Mouse (Mus musculus) MEL (cell line): ENCODE results near the gene Itpripl2. TPM values are rescaled to one million over a fixed set of nuclear protein-coding genes. Genes with fewer than 3 reads are reported as not detected.

ENCODE experiments used
- DNase-seq: peaks from one replicate; pipeline ENCODE4 v3.0.0; 2011; ENCODE audit warnings: low read depth, low spot score
- H3K27ac ChIP-seq: 2 replicates; pipeline ENCODE4 v1.5.1; 2012; ENCODE audit warnings: low read depth, mild to moderate bottlenecking, control low read depth, low read length, moderate library complexity; ENCODE audit not compliant: control insufficient read depth
- H3K27me3 ChIP-seq, 2 experiments: fragments of 150-350 bp in 1 of 2; sonication (generic) in 1 of 2; 2 replicates each; pipeline ENCODE4 v1.6.1; 2012; ENCODE audit warnings: low read length in 2 of 2, mild to moderate bottlenecking in 2 of 2, improper control_type of control experiment in 1 of 2, moderate library complexity in 1 of 2; ENCODE audit not compliant: insufficient read depth in 2 of 2, control insufficient read depth in 1 of 2
- H3K36me3 ChIP-seq, 2 experiments: 2 replicates each; pipeline ENCODE4 v1.6.1; 2012 to 2014; ENCODE audit warnings: low read length in 2 of 2, improper control_type of control experiment in 1 of 2, inconsistent platforms in 1 of 2, mild to moderate bottlenecking in 1 of 2; ENCODE audit not compliant: insufficient read depth in 2 of 2, control insufficient read depth in 1 of 2
- H3K4me1 ChIP-seq, 2 experiments: fragments of 150-350 bp in 1 of 2; sonication (generic) in 1 of 2; 2 replicates each; pipeline ENCODE4 v1.6.1; 2012; ENCODE audit warnings: low read length in 2 of 2, improper control_type of control experiment in 1 of 2, mild to moderate bottlenecking in 1 of 2; ENCODE audit not compliant: insufficient read depth in 2 of 2, control insufficient read depth in 1 of 2
- H3K4me3 ChIP-seq, 2 experiments: fragments of 150-350 bp in 1 of 2; sonication (generic) in 1 of 2; 2 replicates each; pipeline ENCODE4 v1.5.1; 2012; ENCODE audit warnings: low read depth in 2 of 2, low read length in 2 of 2, mild to moderate bottlenecking in 2 of 2, moderate library complexity in 2 of 2, control low read depth in 1 of 2, improper control_type of control experiment in 1 of 2; ENCODE audit not compliant: control insufficient read depth in 1 of 2, insufficient read depth in 1 of 2
- H3K79me2 ChIP-seq: 2 replicates; pipeline ENCODE4 v1.6.1; 2012; ENCODE audit warnings: mild to moderate bottlenecking, low read length, moderate library complexity; ENCODE audit not compliant: control insufficient read depth, poor library complexity, insufficient read depth
- H3K9ac ChIP-seq: 2 replicates; pipeline ENCODE4 v1.6.1; 2012; ENCODE audit warnings: low read depth, mild to moderate bottlenecking, control low read depth, low read length, moderate library complexity; ENCODE audit not compliant: control insufficient read depth, poor library complexity, severe bottlenecking
- H3K9me3 ChIP-seq: fragments of 150-350 bp; sonication (generic); replicated peaks from 2 replicates; pipeline ENCODE4 v1.6.1; 2012; ENCODE audit warnings: mild to moderate bottlenecking, low read length, improper control_type of control experiment, moderate library complexity; ENCODE audit not compliant: insufficient read depth
- BHLHE40 ChIP-seq: IDR thresholded peaks from 2 replicates; pipeline ENCODE4 v1.6.1; 2012; ENCODE audit warnings: low read depth, mild to moderate bottlenecking, inconsistent platforms, low read length, improper control_type of control experiment, borderline replicate concordance
- CHD1 ChIP-seq: IDR thresholded peaks from 2 replicates; pipeline ENCODE4 v1.6.1; 2012; ENCODE audit warnings: low read depth, mild to moderate bottlenecking, inconsistent platforms, low read length, improper control_type of control experiment
- CHD2 ChIP-seq: IDR thresholded peaks from 2 replicates; pipeline ENCODE4 v1.6.1; 2011; ENCODE audit warnings: low read length, improper control_type of control experiment
- E2F4 ChIP-seq: IDR thresholded peaks from 2 replicates; pipeline ENCODE4 v1.6.1; 2011; ENCODE audit warnings: low read depth, low read length, improper control_type of control experiment, borderline replicate concordance
- EP300 ChIP-seq, 2 experiments: IDR thresholded peaks; 2 replicates each; pipeline ENCODE4 v1.6.1; 2011; ENCODE audit warnings: improper control_type of control experiment in 2 of 2, low read length in 2 of 2, low read depth in 1 of 2, mild to moderate bottlenecking in 1 of 2
- GABPA ChIP-seq: IDR thresholded peaks from 2 replicates; pipeline ENCODE4 v1.6.1; 2012; ENCODE audit warnings: low read depth, mild to moderate bottlenecking, inconsistent platforms, low read length, improper control_type of control experiment, moderate library complexity
- GATA1 ChIP-seq: IDR thresholded peaks from 2 replicates; pipeline ENCODE4 v1.6.1; 2011; ENCODE audit warnings: low read depth, low read length, improper control_type of control experiment
- JUND ChIP-seq: IDR thresholded peaks from 2 replicates; pipeline ENCODE4 v1.6.1; 2011; ENCODE audit warnings: low read depth, mild to moderate bottlenecking, improper control_type of control experiment, low read length
- KAT2A ChIP-seq: conservative IDR thresholded peaks from 2 replicates; pipeline ENCODE4 v1.6.1; 2012; ENCODE audit warnings: low read depth, low read length, improper control_type of control experiment, inconsistent platforms
- MAFK ChIP-seq: IDR thresholded peaks from 2 replicates; pipeline ENCODE4 v1.6.1; 2011; ENCODE audit warnings: low read depth, mild to moderate bottlenecking, low read length, improper control_type of control experiment, borderline replicate concordance
- MAX ChIP-seq: IDR thresholded peaks from 2 replicates; pipeline ENCODE4 v1.6.1; 2011; ENCODE audit warnings: low read length, improper control_type of control experiment
- MYB ChIP-seq: IDR thresholded peaks from 2 replicates; pipeline ENCODE4 v1.6.1; 2011; ENCODE audit warnings: mild to moderate bottlenecking, low read depth, low read length, improper control_type of control experiment
- NELFE ChIP-seq: IDR thresholded peaks from 2 replicates; pipeline ENCODE4 v1.6.1; 2011; ENCODE audit warnings: low read depth, low read length, improper control_type of control experiment
- POLR2AphosphoS5 ChIP-seq: IDR thresholded peaks from 2 replicates; pipeline ENCODE4 v1.6.1; 2012; ENCODE audit warnings: low read depth, borderline replicate concordance, mild to moderate bottlenecking, inconsistent platforms, low read length, moderate library complexity, mixed read lengths
- RCOR1 ChIP-seq: IDR thresholded peaks from 2 replicates; pipeline ENCODE4 v1.6.1; 2012; ENCODE audit warnings: low read depth, mild to moderate bottlenecking, inconsistent platforms, low read length, improper control_type of control experiment
- SIN3A ChIP-seq: IDR thresholded peaks from 2 replicates; pipeline ENCODE4 v1.6.1; 2012; ENCODE audit warnings: low read length, improper control_type of control experiment, inconsistent platforms
- TBP ChIP-seq: IDR thresholded peaks from 2 replicates; pipeline ENCODE4 v1.8.0; 2011; ENCODE audit warnings: low read depth, low read length, improper control_type of control experiment
- TCF12 ChIP-seq: IDR thresholded peaks from 2 replicates; pipeline ENCODE4 v1.6.1; 2014; ENCODE audit warnings: low read depth, mild to moderate bottlenecking, inconsistent platforms, low read length, improper control_type of control experiment, moderate library complexity
- UBTF ChIP-seq: IDR thresholded peaks from 2 replicates; pipeline ENCODE4 v1.6.1; 2012; ENCODE audit warnings: low read depth, mild to moderate bottlenecking, inconsistent platforms, low read length, improper control_type of control experiment, moderate library complexity, borderline replicate concordance; ENCODE audit not compliant: insufficient read depth
- USF2 ChIP-seq, 2 experiments: IDR thresholded peaks; 2 replicates each; pipeline ENCODE4 v1.6.1; 2011 to 2012; ENCODE audit warnings: improper control_type of control experiment in 2 of 2, low read length in 2 of 2, borderline replicate concordance in 1 of 2, inconsistent platforms in 1 of 2, low read depth in 1 of 2, mild to moderate bottlenecking in 1 of 2; ENCODE audit not compliant: insufficient read depth in 1 of 2
- ZMIZ1 ChIP-seq: IDR thresholded peaks from 2 replicates; pipeline ENCODE4 v1.6.1; 2012; ENCODE audit warnings: low read depth, mild to moderate bottlenecking, inconsistent platforms, low read length, improper control_type of control experiment, moderate library complexity
- ZNF384 ChIP-seq: IDR thresholded peaks from 2 replicates; pipeline ENCODE4 v1.6.1; 2012; ENCODE audit warnings: low read depth, mild to moderate bottlenecking, inconsistent platforms, low read length, improper control_type of control experiment
- polyA plus RNA-seq, 2 experiments: library from polyadenylated mRNA; stranded (reverse) in 1 of 2; unstranded in 1 of 2; fragments of >175 nt in 1 of 2; fragments of >200 nt in 1 of 2; gene quantifications; 2 replicates each; pipeline versions ENCODE4 v1.2.1 to v1.2.4; 2012; ENCODE audit warnings: low replicate concordance in 2 of 2, low read depth in 1 of 2; ENCODE audit not compliant: insufficient read length in 2 of 2, insufficient read depth in 1 of 2, missing spikeins in 1 of 2
- total RNA-seq: library from RNA; depleted of rRNA; stranded (reverse); fragments of 300-350 nt; gene quantifications from 2 replicates; pipeline ENCODE4 v1.2.3, GENCODE M21; 2012

Gene Itpripl2
- total and polyA plus RNA-seq, 3 experiments = 4.3 to 4.8 TPM; not detected in 1

GRCm38 (mm10) chr7:118475008-118475705, 16.6 kb downstream of the Itpripl2 start:
- Histone ChIP-seq H3K79me2 (no peaks in the 10 kb centered on the region), H3K27me3 (no peaks in the 10 kb centered on the region), H3K4me1 (no peaks in the 10 kb centered on the region; a peak in 1 of 4 replicates), H3K9ac (no peak overlapping the region), H3K36me3 (no peaks in the 10 kb centered on the region), H3K4me3 (no peak overlapping the region), H3K9me3 (no peaks in the 10 kb centered on the region), H3K27ac (no peak overlapping the region)
- no peak for DNase-seq
- TF ChIP-seq CHD2 (no peak), BHLHE40 (no peak), MAX (no peak), EP300 (IDR thresholded peaks at IDR 0.05; ENCODE audit: low read depth in 1 of 2, low read length in 2 of 2) (no peak), MAFK (no peak)

- no peak for DNase-seq
- no peak overlapping the region for H3K27ac ChIP-seq
- no peaks in the 10 kb centered on the region for H3K36me3 ChIP-seq
- H3K27me3 ChIP-seq = no peaks in the 10 kb centered on the region
- H3K79me2 ChIP-seq = no peaks in the 10 kb centered on the region
- H3K9ac ChIP-seq = no peak overlapping the region
- TF ChIP-seq GATA1 (no peak), ZNF384 (no peak), TCF12 (no peak), MAX (no peak), KAT2A (no peak), GABPA (no peak), CHD2 (no peak), BHLHE40 (no peak), RCOR1 (no peak)
- TF ChIP-seq, all 39 proteins: peak for 0
- no peak overlapping the region for H3K4me3 ChIP-seq
- H3K9me3 ChIP-seq = no peaks in the 10 kb centered on the region
- no peaks in the 10 kb centered on the region for H3K4me1 ChIP-seq
These were observed 18.9 kb downstream of the Itpripl2 start for GRCm38 (mm10) chr7:118472886-118473285.

- no peak for DNase-seq
- Histone ChIP-seq H3K4me1 (no peaks in the 10 kb centered on the region), H3K27me3 (no peaks in the 10 kb centered on the region), H3K36me3 (no peaks in the 10 kb centered on the region), H3K27ac (no peak overlapping the region), H3K4me3 (no peak overlapping the region), H3K79me2 (no peaks in the 10 kb centered on the region), H3K9ac (no peak overlapping the region), H3K9me3 (no peaks in the 10 kb centered on the region)
- TF ChIP-seq MAFK (no peak), NELFE (no peak), SIN3A (no peak), USF2 (IDR thresholded peaks at IDR 0.05; ENCODE audit: borderline replicate concordance in 1 of 2, insufficient read depth in 1 of 2, low read depth in 1 of 2, low read length in 2 of 2) (no peak), TBP (no peak), E2F4 (no peak), CHD2 (no peak), JUND (no peak), UBTF (no peak), MAX (no peak), POLR2AphosphoS5 (no peak), ZMIZ1 (no peak), MYB (no peak), ZNF384 (no peak), CHD1 (no peak)
These were observed 23.7 kb downstream of the Itpripl2 start for GRCm38 (mm10) chr7:118468060-118468459.
